Mouse (Mus musculus) lung, embryonic 15.5 days (tissue): ENCODE data around the gene Tmem88. TPM values are rescaled to one million over a fixed set of nuclear protein-coding genes. Genes with fewer than 3 reads are reported as not detected.

ENCODE experiments used
- ATAC-seq: fragments of 200-750 bp; cut with Nextera tagmentation; 2 replicates; pipeline ENCODE4 v1.8.0; 2017; ENCODE audit warnings: moderate number of reproducible peaks, borderline replicate concordance; ENCODE audit not compliant: low FRiP score, low TSS enrichment; ENCODE audit errors: extremely low read depth
- H3K27ac ChIP-seq: fragments of 300-500 bp; sonication (generic); 2 replicates; pipeline ENCODE4 v1.5.1; 2015; ENCODE audit warnings: moderate library complexity, mild to moderate bottlenecking, inconsistent platforms
- H3K27me3 ChIP-seq: fragments of 300-500 bp; sonication (generic); 2 replicates; pipeline ENCODE4 v1.6.1; 2015; ENCODE audit warnings: inconsistent platforms
- H3K36me3 ChIP-seq: fragments of 300-500 bp; sonication (generic); 2 replicates; pipeline ENCODE4 v1.6.1; 2015; ENCODE audit warnings: inconsistent platforms
- H3K4me1 ChIP-seq: fragments of 300-500 bp; sonication (generic); 2 replicates; pipeline ENCODE4 v1.6.1; 2015; ENCODE audit warnings: inconsistent platforms
- H3K4me2 ChIP-seq: fragments of 300-500 bp; sonication (generic); 2 replicates; pipeline ENCODE4 v1.6.1; 2015; ENCODE audit warnings: inconsistent platforms, mild to moderate bottlenecking, moderate library complexity
- H3K4me3 ChIP-seq: fragments of 300-500 bp; sonication (generic); 2 replicates; pipeline ENCODE4 v1.5.1; 2015; ENCODE audit warnings: mild to moderate bottlenecking, inconsistent platforms
- H3K9ac ChIP-seq: fragments of 300-500 bp; sonication (generic); 2 replicates; pipeline ENCODE4 v1.6.1; 2015; ENCODE audit warnings: inconsistent platforms
- H3K9me3 ChIP-seq: fragments of 300-500 bp; sonication (generic); 2 replicates; pipeline ENCODE4 v1.6.1; 2016; ENCODE audit warnings: inconsistent platforms
- WGBS: fragments of 180-500 bp; shearing (Covaris S2); methylation state at CpG from one replicate; pipeline ENCODE4 v1.1.7; 2015; 5-methylcytosine and 5-hydroxymethylcytosine counted together
- polyA plus RNA-seq: library from polyadenylated mRNA; unstranded; fragments of >200 nt; fragmentation: Nextera tagmentation; extraction: Ambion mirVana; gene quantifications from 2 replicates; pipeline ENCODE4 v1.2.1, GENCODE M21; 2015

Tmem88 gene
- 46.7 and 49.8 TPM in 2 replicates for polyA plus RNA-seq

- H3K4me3 ChIP-seq, result peak within 1 kb of the TSS; percentile 69
- peaks cover 42% of the 10 kb centered on the region for H3K4me1 ChIP-seq
- ATAC-seq, result no peak
Observed at GRCm38 (mm10) chr11:69398059-69398458, at the start of gene Tmem88. Gene Tmem88, minus strand, starts transcription at chr11:69398234.

GRCm38 (mm10) chr11:69447299-69447698 lies 49.3 kb upstream of the Tmem88 start:
- ATAC-seq, result no peak
- no peaks in the 10 kb centered on the region; the same call in 1 of the 2 replicates for H3K9me3 ChIP-seq
- peaks cover 17% of the 10 kb centered on the region for H3K4me1 ChIP-seq
- H3K27ac ChIP-seq, result no peak overlapping the region
- no peak overlapping the region for H3K4me2 ChIP-seq
- no peaks in the 10 kb centered on the region for H3K36me3 ChIP-seq
- H3K4me3 ChIP-seq, result no peak overlapping the region
- no peaks in the 10 kb centered on the region for H3K27me3 ChIP-seq
- no peak overlapping the region for H3K9ac ChIP-seq
- WGBS, result 86% methylated on average over 7 of the region's 7 CpGs

More at GRCm38 (mm10) chr11:69398059-69398458, at the start of gene Tmem88:
- WGBS, result 7% methylated on average over 13 of the region's 16 CpGs
- Histone ChIP-seq H3K9ac (peak within 1 kb of the TSS; percentile 93), H3K9me3 (no peaks in the 10 kb centered on the region), H3K36me3 (peaks cover 28% of the 10 kb centered on the region), H3K27ac (peak within 1 kb of the TSS; percentile 97), H3K4me2 (peak within 1 kb of the TSS; percentile 68), H3K27me3 (no peaks in the 10 kb centered on the region)

GRCm38 (mm10) chr11:69443328-69443727 lies 45.3 kb upstream of the Tmem88 start:
- H3K4me3 ChIP-seq, result no peak overlapping the region
- H3K27me3 ChIP-seq, result no peaks in the 10 kb centered on the region
- H3K4me2 ChIP-seq, result no peak overlapping the region
- WGBS, result 6% methylated on average over 5 of the region's 5 CpGs
- H3K36me3 ChIP-seq, result no peaks in the 10 kb centered on the region
- peak overlapping the region; percentile 38; the same call in 1 of the 2 replicates for H3K27ac ChIP-seq
- no peak overlapping the region for H3K9ac ChIP-seq
- ATAC-seq, result peak; percentile 72
- no peaks in the 10 kb centered on the region; the same call in 1 of the 2 replicates for H3K9me3 ChIP-seq
- peaks cover 13% of the 10 kb centered on the region for H3K4me1 ChIP-seq

GRCm38 (mm10) chr11:69437291-69437690 lies 39.3 kb upstream of the Tmem88 start:
- 31% methylated on average over 3 of the region's 3 CpGs for WGBS
- Histone ChIP-seq H3K4me3 (no peak overlapping the region), H3K9ac (no peak overlapping the region), H3K4me2 (no peak overlapping the region), H3K4me1 (peaks cover 6% of the 10 kb centered on the region), H3K9me3 (no peaks in the 10 kb centered on the region), H3K27me3 (no peaks in the 10 kb centered on the region), H3K27ac (no peak overlapping the region), H3K36me3 (no peaks in the 10 kb centered on the region)
- ATAC-seq, result no peak

GRCm38 (mm10) chr11:69433189-69433588 lies 35.2 kb upstream of the Tmem88 start:
- ATAC-seq, result no peak
- no peak overlapping the region for H3K9ac ChIP-seq
- no peak overlapping the region for H3K4me2 ChIP-seq
- peaks cover 20% of the 10 kb centered on the region for H3K4me1 ChIP-seq
- H3K36me3 ChIP-seq, result no peaks in the 10 kb centered on the region
- WGBS, result 54% methylated on average over 6 of the region's 6 CpGs
- H3K27me3 ChIP-seq, result no peaks in the 10 kb centered on the region
- H3K27ac ChIP-seq, result no peak overlapping the region
- H3K4me3 ChIP-seq, result no peak overlapping the region
- H3K9me3 ChIP-seq, result no peaks in the 10 kb centered on the region

GRCm38 (mm10) chr11:69432640-69432982 lies 34.6 kb upstream of the Tmem88 start:
- H3K9ac ChIP-seq, result 0 out of 2 replicates have a peak overlapping the region, but pooled peaks have one; percentile 16
- peaks cover 20% of the 10 kb centered on the region for H3K4me1 ChIP-seq
- no peaks in the 10 kb centered on the region for H3K9me3 ChIP-seq
- H3K27ac ChIP-seq, result no peak overlapping the region
- 54% methylated on average over 11 of the region's 11 CpGs for WGBS
- ATAC-seq, result peak; percentile 9; the same call in 1 of the 2 replicates
- no peaks in the 10 kb centered on the region for H3K27me3 ChIP-seq
- H3K4me3 ChIP-seq, result no peak overlapping the region
- peak overlapping the region; percentile 47 for H3K4me2 ChIP-seq
- no peaks in the 10 kb centered on the region for H3K36me3 ChIP-seq

- Histone ChIP-seq H3K36me3 (no peaks in the 10 kb centered on the region), H3K27ac (0 out of 2 replicates have a peak overlapping the region, but pooled peaks have one; percentile 29), H3K4me3 (no peak overlapping the region), H3K27me3 (no peaks in the 10 kb centered on the region), H3K9me3 (no peaks in the 10 kb centered on the region), H3K4me2 (peak overlapping the region; percentile 47), H3K9ac (peak overlapping the region; percentile 16; the same call in 1 of the 2 replicates), H3K4me1 (peaks cover 20% of the 10 kb centered on the region)
- peak; percentile 74; the same call in 1 of the 2 replicates for ATAC-seq
- WGBS, result 28% methylated on average over 11 of the region's 11 CpGs
Observed at GRCm38 (mm10) chr11:69431829-69432639, 34.0 kb upstream of the Tmem88 start.

GRCm38 (mm10) chr11:69430631-69431030 lies 32.6 kb upstream of the Tmem88 start:
- peaks cover 20% of the 10 kb centered on the region for H3K4me1 ChIP-seq
- ATAC-seq, result no peak
- WGBS, result 86% methylated on average over 15 of the region's 15 CpGs
- no peaks in the 10 kb centered on the region for H3K36me3 ChIP-seq
- H3K27me3 ChIP-seq, result no peaks in the 10 kb centered on the region
- H3K4me2 ChIP-seq, result no peak overlapping the region
- H3K9me3 ChIP-seq, result no peaks in the 10 kb centered on the region
- no peak overlapping the region for H3K4me3 ChIP-seq
- H3K9ac ChIP-seq, result no peak overlapping the region
- no peak overlapping the region for H3K27ac ChIP-seq

- WGBS, result 13% methylated on average over 2 of the region's 2 CpGs
- ATAC-seq, result no peak
Observed at GRCm38 (mm10) chr11:69429313-69429712, 31.3 kb upstream of the Tmem88 start.

GRCm38 (mm10) chr11:69428751-69429150 lies 30.7 kb upstream of the Tmem88 start:
- H3K27ac ChIP-seq, result peak overlapping the region; percentile 46
- no peaks in the 10 kb centered on the region for H3K9me3 ChIP-seq
- no peak for ATAC-seq
- no peak overlapping the region for H3K4me3 ChIP-seq
- H3K4me2 ChIP-seq, result no peak overlapping the region
- no peaks in the 10 kb centered on the region for H3K36me3 ChIP-seq
- WGBS, result 15% methylated on average over 4 of the region's 4 CpGs
- H3K4me1 ChIP-seq, result peaks cover 20% of the 10 kb centered on the region
- H3K27me3 ChIP-seq, result no peaks in the 10 kb centered on the region
- H3K9ac ChIP-seq, result no peak overlapping the region

More at GRCm38 (mm10) chr11:69429313-69429712, 31.3 kb upstream of the Tmem88 start:
- Histone ChIP-seq H3K27ac (peak overlapping the region; percentile 46), H3K36me3 (no peaks in the 10 kb centered on the region), H3K4me2 (no peak overlapping the region), H3K4me1 (peaks cover 20% of the 10 kb centered on the region), H3K9ac (0 out of 2 replicates have a peak overlapping the region, but pooled peaks have one; percentile 6), H3K4me3 (no peak overlapping the region), H3K9me3 (no peaks in the 10 kb centered on the region), H3K27me3 (no peaks in the 10 kb centered on the region)

- peaks cover 17% of the 10 kb centered on the region for H3K4me1 ChIP-seq
- no peaks in the 10 kb centered on the region for H3K9me3 ChIP-seq
- no peak overlapping the region for H3K4me3 ChIP-seq
- no peak for ATAC-seq
- no peaks in the 10 kb centered on the region for H3K36me3 ChIP-seq
- H3K27ac ChIP-seq, result no peak overlapping the region
- WGBS, result 62% methylated on average over 2 of the region's 2 CpGs
- H3K4me2 ChIP-seq, result no peak overlapping the region
- H3K27me3 ChIP-seq, result peaks cover 16% of the 10 kb centered on the region
- no peak overlapping the region for H3K9ac ChIP-seq
Observed at GRCm38 (mm10) chr11:69426246-69426645, 28.2 kb upstream of the Tmem88 start.

GRCm38 (mm10) chr11:69423885-69424284 lies 25.9 kb upstream of the Tmem88 start:
- 54% methylated on average over 6 of the region's 6 CpGs for WGBS
- Histone ChIP-seq H3K27ac (no peak overlapping the region), H3K9ac (no peak overlapping the region), H3K36me3 (no peaks in the 10 kb centered on the region), H3K4me2 (no peak overlapping the region), H3K4me3 (no peak overlapping the region), H3K27me3 (peaks cover 21% of the 10 kb centered on the region), H3K9me3 (no peaks in the 10 kb centered on the region), H3K4me1 (peaks cover 29% of the 10 kb centered on the region)
- no peak for ATAC-seq
